Mouse (Mus musculus) heart, adult 8-10 months (tissue): ENCODE results near the gene Tusc2. TPM values are rescaled to one million over a fixed set of nuclear protein-coding genes. Genes with fewer than 3 reads are reported as not detected.

Source experiments
- DNase-seq: peaks from one replicate; pipeline ENCODE4 v3.0.0; 2022; ENCODE audit warnings: low spot score
- total RNA-seq, 4 experiments: library from RNA; stranded (reverse); gene quantifications; 2 replicates each; pipeline ENCODE4 v1.2.4; 2022

Gene Tusc2
- total RNA-seq, 4 experiments from 2014 or later, result 40.0 to 46.9 (median 40.2) TPM

GRCm38 (mm10) chr9:107609433-107609830 lies 46.4 kb downstream of the Tusc2 start:
- no peak for DNase-seq

GRCm38 (mm10) chr9:107611456-107612190 lies 48.6 kb downstream of the Tusc2 start:
- no peak for DNase-seq

GRCm38 (mm10) chr9:107612191-107612944 lies 49.3 kb downstream of the Tusc2 start:
- peak; percentile 97 for DNase-seq

GRCm38 (mm10) chr9:107612945-107613569 lies 50.0 kb downstream of the Tusc2 start:
- DNase-seq, result no peak

- DNase-seq, result no peak
Measured at GRCm38 (mm10) chr9:107615035-107615434, 52.0 kb downstream of the Tusc2 start.

Other genes starting within 250 kb of the Tusc2 start
- gene Hemk1, start 224.9 kb upstream of the Tusc2 start, total RNA-seq, result 10 to 100 TPM; 17.3 to 24.0 (median 19.9) TPM
- 10 to 100 TPM in 1 of 4 experiments, 1 to 10 TPM in 3; 5.6 to 10.3 (median 6.4) TPM for gene 6430571L13Rik, start 222.7 kb upstream of the Tusc2 start, total RNA-seq
- 10 to 100 TPM; 10.4 to 18.4 (median 12.3) TPM for gene Cacna2d2, start 163.6 kb upstream of the Tusc2 start, total RNA-seq
- 10 to 100 TPM; 21.2 to 25.6 (median 22.2) TPM for gene Tmem115, start 29.3 kb upstream of the Tusc2 start, total RNA-seq
- gene Cyb561d2, start 21.1 kb upstream of the Tusc2 start, total RNA-seq, result 1 to 10 TPM; 5.1 to 6.3 (median 5.4) TPM
- gene Nprl2, start 21.0 kb upstream of the Tusc2 start, total RNA-seq, result 10 to 100 TPM; 18.4 to 22.6 (median 21.2) TPM
- under 1 TPM in 2 of 4 experiments, not detected in 2; 0.35 to 0.40 TPM for gene Zmynd10, start 16.0 kb upstream of the Tusc2 start, total RNA-seq
- gene Rassf1, start 11.7 kb upstream of the Tusc2 start, total RNA-seq, result 10 to 100 TPM; 12.9 to 14.9 (median 14.4) TPM
- 10 to 100 TPM; 31.2 to 45.8 (median 40.6) TPM for gene Hyal2, start 4.7 kb downstream of the Tusc2 start, total RNA-seq
- gene Hyal1, start 13.7 kb downstream of the Tusc2 start, total RNA-seq, result 1 to 10 TPM; 4.6 to 6.6 (median 5.1) TPM
- gene Naa80, start 15.6 kb downstream of the Tusc2 start, total RNA-seq, result 10 to 100 TPM; 18.8 to 24.3 (median 21.1) TPM
- under 1 TPM; 0.20 to 0.72 (median 0.25) TPM for gene Hyal3, start 17.6 kb downstream of the Tusc2 start, total RNA-seq
- gene Ifrd2, start 24.4 kb downstream of the Tusc2 start, total RNA-seq, result 10 to 100 TPM; 43.7 to 58.2 (median 47.5) TPM
- 10 to 100 TPM; 21.1 to 33.0 (median 24.2) TPM for gene Sema3b, start 46.0 kb downstream of the Tusc2 start, total RNA-seq
- 100 to 1,000 TPM; 227 to 299 (median 259) TPM for gene Gnai2, start 72.1 kb downstream of the Tusc2 start, total RNA-seq
- gene Slc38a3, start 106.3 kb downstream of the Tusc2 start, total RNA-seq, result 10 to 100 TPM; 62.8 to 91.0 (median 81.6) TPM
- not detected for gene Gnat1, start 116.5 kb downstream of the Tusc2 start, total RNA-seq
- 10 to 100 TPM; 11.9 to 16.5 (median 14.3) TPM for gene Sema3f, start 147.2 kb downstream of the Tusc2 start, total RNA-seq
- gene Rbm5, start 207.7 kb downstream of the Tusc2 start, total RNA-seq, result 10 to 100 TPM; 34.0 to 45.4 (median 39.7) TPM